Mouse (Mus musculus) neutrophil, adult 83 days (primary cell): Measurements from ENCODE around the gene Fxyd1. TPM values are rescaled to one million over a fixed set of nuclear protein-coding genes. Genes with fewer than 3 reads are reported as not detected.

Experiments
- total RNA-seq, 2 experiments: library from RNA; stranded (reverse); gene quantifications; one replicate each; pipeline ENCODE4 v1.2.4; 2023

Fxyd1 gene
- not detected for total RNA-seq

GRCm38 (mm10) chr7:31057071-31057470, at the start of gene Fxyd1:
Fxyd1 (minus strand) TSS chr7:31057199.

GRCm38 (mm10) chr7:31076492-31076891, 19.5 kb upstream of the Fxyd1 start, which contains the start of gene Fxyd3:
Fxyd3 (minus strand) TSS chr7:31076704.

GRCm38 (mm10) chr7:31059108-31059507, 2.1 kb upstream of the Fxyd1 start, which contains the start of gene Lgi4:
Lgi4 (plus strand) TSS chr7:31059342.

GRCm38 (mm10) chr7:31051321-31052021, 5.5 kb downstream of the Fxyd1 start, which contains the start of gene Fxyd7:
Fxyd7 (minus strand) TSS chr7:31051467.

GRCm38 (mm10) chr7:31042431-31042910, 14.5 kb downstream of the Fxyd1 start, which contains the start of gene Fxyd5:
Fxyd5 (minus strand) TSS chr7:31042481.

Other genes starting within 250 kb of the Fxyd1 start
- gene Ffar2, start 233.4 kb downstream of the Fxyd1 start, total RNA-seq, result 10 to 100 TPM; 41.2 to 51.1 TPM
- gene Ffar3, start 201.0 kb downstream of the Fxyd1 start, total RNA-seq, result not detected
- not detected for gene Ffar1, start 195.6 kb downstream of the Fxyd1 start, total RNA-seq
- 1 to 10 TPM; 2.2 to 3.4 TPM for gene Cd22, start 176.9 kb downstream of the Fxyd1 start, total RNA-seq
- gene Mag, start 142.3 kb downstream of the Fxyd1 start, total RNA-seq, result 1 to 10 TPM; 1.3 to 1.6 TPM
- gene Hamp2, start 132.5 kb downstream of the Fxyd1 start, total RNA-seq, result not detected
- gene Hamp, start 113.2 kb downstream of the Fxyd1 start, total RNA-seq, result not detected
- gene Usf2, start 100.4 kb downstream of the Fxyd1 start, total RNA-seq, result 100 to 1,000 TPM; 119 to 124 TPM
- gene Lsr, start 83.7 kb downstream of the Fxyd1 start, total RNA-seq, result 1 to 10 TPM; 2.5 to 3.2 TPM
- gene Fam187b, start 83.4 kb downstream of the Fxyd1 start, total RNA-seq, result under 1 TPM; 0.46 to 0.72 TPM
- gene Fxyd5, start 14.7 kb downstream of the Fxyd1 start, total RNA-seq, result 100 to 1,000 TPM; 644 to 721 TPM
- gene Fxyd7, start 5.7 kb downstream of the Fxyd1 start, total RNA-seq, result not detected
- gene Lgi4, start 2.1 kb upstream of the Fxyd1 start, total RNA-seq, result not detected
- not detected for gene Fxyd3, start 19.5 kb upstream of the Fxyd1 start, total RNA-seq
- gene Hpn, start 58.1 kb upstream of the Fxyd1 start, total RNA-seq, result 1 to 10 TPM; 2.6 to 3.3 TPM
- 1 to 10 TPM; 4.1 to 5.5 TPM for gene Scn1b, start 69.8 kb upstream of the Fxyd1 start, total RNA-seq
- 100 to 1,000 TPM in 1 of 2 experiments, 10 to 100 TPM in 1; 91.2 to 105 TPM for gene Gramd1a, start 98.7 kb upstream of the Fxyd1 start, total RNA-seq
- not detected for gene Scgb2b2, start 233.3 kb upstream of the Fxyd1 start, total RNA-seq
- gene Scgb1b2, start 234.6 kb upstream of the Fxyd1 start, total RNA-seq, result not detected